Mouse (Mus musculus): ENCODE data around the gene Fbxo39. TPM values are rescaled to one million over a fixed set of nuclear protein-coding genes. Genes with fewer than 3 reads are reported as not detected.
"Not testable (repeated sequence)": the region's sequence is repeated elsewhere in the genome, so short reads cannot be mapped to it uniquely, and the experiment has no call there.

The Fbxo39 gene
- total RNA-seq, 2 experiments from 2014 or later = not detected

GRCm38 (mm10) chr11:72307461-72307860 is 6.8 kb upstream of the Fbxo39 start:
- intact Hi-C loops (cut with DNase I) = no loop called here
- peak; percentile 14 to 60 for DNase-seq (ENCODE audit: low spot score in 2 of 2)

- DNase-seq (ENCODE audit: low spot score in 2 of 2) = no peak
- intact Hi-C loops (cut with DNase I) = no loop called here
These were observed 5.3 kb upstream of the Fbxo39 start for GRCm38 (mm10) chr11:72308982-72309381.

DNA sequence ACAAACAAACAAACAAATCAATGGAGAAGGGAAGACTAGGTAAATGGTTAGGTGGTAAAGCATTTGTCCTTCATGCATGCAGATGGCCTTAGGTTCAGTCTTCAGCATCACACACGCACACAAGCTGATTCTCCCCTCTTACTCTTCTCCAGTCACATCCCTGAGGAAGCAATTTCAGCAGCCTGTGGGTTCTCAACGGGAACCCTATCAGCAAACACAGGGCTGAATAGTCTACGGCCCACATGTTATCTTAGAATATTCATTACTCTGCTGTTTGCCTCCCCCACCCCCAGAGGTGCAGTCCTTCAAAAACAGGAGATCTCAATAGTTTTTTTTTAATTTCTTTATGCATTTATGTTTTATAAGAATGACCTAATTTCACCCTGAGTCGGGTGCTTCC is 3.8 kb upstream of the Fbxo39 start:
- intact Hi-C loops (cut with DNase I) = loop anchor here (5.0 kb wide), 1 partner anchor 43 kb away; the partner anchor contains the start of gene Slc13a5
- no peak for DNase-seq (ENCODE audit: low spot score in 2 of 2)

DNA sequence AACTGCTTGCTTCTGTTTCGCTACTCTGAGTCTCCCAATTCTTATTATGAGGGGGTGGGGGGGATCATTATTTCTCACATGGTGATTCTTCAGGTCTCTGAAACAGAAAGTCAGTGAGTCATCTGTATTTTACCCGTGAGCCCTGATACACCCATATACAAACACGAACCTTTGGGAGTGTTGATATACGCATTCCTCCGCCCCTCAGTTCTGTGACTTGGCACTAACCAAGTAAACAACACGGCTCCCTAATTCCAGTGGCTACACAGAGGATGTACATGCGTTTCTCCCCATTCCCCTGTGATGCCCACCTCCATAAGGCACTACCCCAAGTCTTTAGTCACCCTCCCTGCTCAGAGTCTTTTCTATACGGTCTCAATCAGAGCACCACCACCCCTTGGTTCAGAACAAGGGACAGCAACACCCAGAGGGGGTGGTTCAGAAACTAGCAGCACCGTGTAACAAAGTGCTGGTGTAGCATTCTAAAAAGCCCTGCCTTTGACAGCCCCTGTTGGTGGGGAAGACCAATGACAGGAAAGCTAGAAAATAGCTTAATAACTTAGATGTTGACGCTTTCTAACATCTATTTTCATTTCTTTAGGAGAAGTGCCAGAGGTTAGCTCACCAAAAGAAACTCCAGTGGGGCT is 2.8 kb upstream of the Fbxo39 start:
- intact Hi-C loops (cut with DNase I) = loop anchor here (5.0 kb wide), 1 partner anchor 44 kb away; the partner anchor contains the start of gene Slc13a5
- DNase-seq (ENCODE audit: low spot score in 2 of 2) = no peak

- no peak for DNase-seq (ENCODE audit: low spot score in 2 of 2)
- intact Hi-C loops (cut with DNase I) = no loop called here
These were observed 3.8 kb downstream of the Fbxo39 start for GRCm38 (mm10) chr11:72318026-72318425.

DNA sequence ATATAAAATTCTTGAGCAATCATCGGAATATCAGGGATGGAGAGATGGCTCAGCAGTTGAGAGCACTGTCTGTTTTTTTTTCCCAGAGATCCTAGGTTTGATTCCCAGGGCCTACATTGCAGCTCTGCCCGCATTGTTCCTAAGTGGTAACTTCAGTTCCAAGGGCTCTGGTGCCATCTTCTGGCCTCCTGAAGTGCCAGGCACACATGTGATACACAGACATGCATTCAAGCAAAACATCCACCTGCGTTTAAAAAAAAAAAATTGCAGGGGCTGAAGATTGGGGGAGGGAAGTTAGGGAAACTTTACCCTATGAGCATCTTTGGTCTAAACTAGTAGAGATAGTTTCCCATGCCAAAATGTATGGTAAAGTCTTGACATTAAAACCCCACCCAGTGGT is 10.2 kb downstream of the Fbxo39 start:
- no peak for DNase-seq (ENCODE audit: low spot score in 2 of 2)
- intact Hi-C loops (cut with DNase I) = loop anchor here (2.0 kb wide), 1 partner anchor 100 kb away; no protein-coding TSS in a partner anchor

DNA sequence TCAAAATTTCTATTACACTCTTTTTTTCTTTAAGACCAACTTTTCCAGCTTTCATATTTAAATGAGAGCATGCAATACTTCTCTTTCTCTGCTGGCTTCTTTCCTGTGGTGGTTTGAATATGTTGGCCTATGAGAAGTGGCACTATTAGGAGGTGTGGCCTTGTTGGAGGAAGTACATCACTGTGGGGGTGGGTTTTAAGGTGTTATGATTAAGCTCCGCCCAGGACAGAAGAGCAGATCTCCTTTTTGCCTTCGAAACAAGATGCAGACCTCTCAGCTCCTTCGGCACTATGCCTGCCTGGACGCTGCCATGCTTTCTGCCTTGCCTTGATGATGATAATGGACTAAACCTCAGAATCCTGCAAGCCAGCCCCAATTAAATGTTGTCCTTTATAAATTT is 11.5 kb downstream of the Fbxo39 start:
- intact Hi-C loops (cut with DNase I) = loop anchor here (2.0 kb wide), 1 partner anchor 101 kb away; no protein-coding TSS in a partner anchor

GRCm38 (mm10) chr11:72332951-72333667 is 18.9 kb downstream of the Fbxo39 start:
- intact Hi-C loops (cut with DNase I) = no loop called here
- DNase-seq (ENCODE audit: low spot score in 2 of 2) = peak; percentile 32 to 89

More for the DNA sequence above, 11.5 kb downstream of the Fbxo39 start:
- no peak for DNase-seq (ENCODE audit: low spot score in 2 of 2)

DNA sequence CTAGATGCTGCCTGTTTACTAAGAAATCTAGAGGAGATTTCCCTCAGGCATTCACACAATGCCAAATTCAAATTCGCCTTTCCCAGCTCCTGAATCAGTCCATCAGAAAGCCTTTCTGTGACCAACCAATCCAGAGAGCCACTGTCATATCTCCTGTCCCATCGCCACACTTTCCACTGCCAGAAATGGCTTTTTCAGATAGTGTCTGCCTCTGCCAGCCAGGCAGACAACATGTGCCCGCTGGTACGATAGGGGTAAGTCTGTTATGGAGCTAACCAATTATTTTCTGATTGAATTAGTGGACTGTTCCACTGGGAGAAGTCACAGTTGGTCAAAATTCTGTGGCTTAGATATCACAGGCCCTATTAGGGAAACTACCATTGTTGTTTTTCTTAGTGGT is 20.4 kb downstream of the Fbxo39 start:
- intact Hi-C loops (cut with DNase I) = no loop called here
- DNase-seq (ENCODE audit: low spot score in 2 of 2) = no peak

DNA sequence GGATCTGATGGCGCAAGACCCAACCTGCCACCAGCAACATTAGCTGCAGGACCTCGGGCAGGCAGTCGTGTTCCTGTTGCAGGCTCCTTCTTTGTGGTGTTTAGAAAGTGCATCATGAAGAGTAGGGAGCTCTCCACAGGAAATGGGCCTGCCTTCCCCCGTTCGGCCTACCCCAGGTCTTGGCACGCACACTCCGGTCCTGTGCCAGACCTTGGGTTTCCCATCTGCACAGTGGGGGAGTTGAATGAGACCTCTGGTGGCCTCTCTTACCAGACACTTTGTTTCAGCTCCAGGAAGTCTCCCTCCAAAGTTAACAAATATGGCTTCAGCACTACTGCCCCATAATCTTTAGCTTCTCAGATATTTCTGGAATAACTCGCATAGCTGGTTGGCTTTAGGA is 22.5 kb downstream of the Fbxo39 start:
- no peak for DNase-seq (ENCODE audit: low spot score in 2 of 2)
- intact Hi-C loops (cut with DNase I) = no loop called here

GRCm38 (mm10) chr11:72338437-72338871 is 24.2 kb downstream of the Fbxo39 start:
- intact Hi-C loops (cut with DNase I) = no loop called here
- DNase-seq (ENCODE audit: low spot score in 2 of 2) = no peak

- intact Hi-C loops (cut with DNase I) = loop anchor here (5.0 kb wide), 2 partner anchors 117 to 223 kb away; no protein-coding TSS in a partner anchor
- no peak for DNase-seq (ENCODE audit: low spot score in 2 of 2)
These were observed 25.5 kb downstream of the Fbxo39 start for GRCm38 (mm10) chr11:72339716-72340115.

DNA sequence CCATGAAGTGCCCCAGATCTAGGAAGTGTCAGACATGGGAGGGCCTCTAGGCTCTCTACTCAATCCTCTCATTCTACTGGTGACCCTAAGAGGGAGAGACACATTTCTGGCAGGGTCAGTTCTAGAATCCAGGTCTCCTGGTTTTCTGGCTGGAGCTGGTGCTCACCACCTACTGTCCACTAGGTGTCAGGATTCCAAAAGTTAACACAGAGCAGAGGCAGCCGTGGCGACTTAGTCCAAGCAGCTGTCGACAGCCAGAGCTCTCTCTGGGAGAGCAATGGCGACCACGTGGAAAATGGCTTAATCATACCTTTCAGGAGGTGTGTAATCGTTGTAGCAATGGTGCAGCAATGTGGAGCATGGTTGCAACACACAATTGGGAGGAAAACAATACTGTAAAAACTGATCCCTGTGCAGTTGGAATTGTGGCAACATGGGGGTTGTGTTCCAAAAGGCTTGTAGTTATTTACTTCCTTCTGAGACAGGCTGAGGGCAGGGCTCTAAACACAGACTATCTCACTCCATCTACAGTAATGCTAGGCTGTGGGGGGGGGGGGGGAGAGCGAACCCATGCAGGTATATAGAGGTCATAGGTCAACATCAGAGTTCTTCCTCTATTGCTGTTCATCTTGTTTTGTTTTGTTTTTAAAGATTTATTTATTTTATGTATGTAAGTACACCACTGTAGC is 28.4 kb downstream of the Fbxo39 start:
- DNase-seq (ENCODE audit: low spot score in 2 of 2) = peak; percentile 74 to 75
- intact Hi-C loops (cut with DNase I) = loop anchor here (1.0 to 5.0 kb wide), 3 partner anchors 87 to 220 kb away; no protein-coding TSS in a partner anchor

DNA sequence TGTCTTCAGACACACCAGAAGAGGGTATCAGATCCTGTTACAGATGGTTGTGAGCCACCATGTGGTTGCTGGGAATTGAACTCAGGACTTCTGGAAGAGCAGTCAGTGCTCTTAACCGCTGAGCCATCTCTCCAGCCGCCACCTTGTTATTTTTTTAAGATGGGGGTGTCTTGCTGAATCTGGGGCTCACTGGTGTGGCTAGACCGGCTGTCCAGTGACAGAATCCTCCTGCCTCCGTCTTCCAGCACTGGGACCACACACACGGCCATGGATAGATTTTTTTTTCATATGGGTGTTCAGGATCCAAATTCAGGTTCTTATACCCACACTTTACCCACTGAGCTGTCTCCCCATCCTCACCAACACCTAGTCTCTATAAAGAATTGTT is 29.0 kb downstream of the Fbxo39 start:
- not testable (repeated sequence) for DNase-seq (ENCODE audit: low spot score in 2 of 2)
- intact Hi-C loops (cut with DNase I) = loop anchor here (1.0 to 5.0 kb wide), 3 partner anchors 86 to 219 kb away; no protein-coding TSS in a partner anchor

GRCm38 (mm10) chr11:72343904-72344303 is 29.7 kb downstream of the Fbxo39 start:
- intact Hi-C loops (cut with DNase I) = loop anchor here (1.0 to 5.0 kb wide), 3 partner anchors 85 to 218 kb away; no protein-coding TSS in a partner anchor
- peak; percentile 42 to 51 for DNase-seq (ENCODE audit: low spot score in 2 of 2)

DNA sequence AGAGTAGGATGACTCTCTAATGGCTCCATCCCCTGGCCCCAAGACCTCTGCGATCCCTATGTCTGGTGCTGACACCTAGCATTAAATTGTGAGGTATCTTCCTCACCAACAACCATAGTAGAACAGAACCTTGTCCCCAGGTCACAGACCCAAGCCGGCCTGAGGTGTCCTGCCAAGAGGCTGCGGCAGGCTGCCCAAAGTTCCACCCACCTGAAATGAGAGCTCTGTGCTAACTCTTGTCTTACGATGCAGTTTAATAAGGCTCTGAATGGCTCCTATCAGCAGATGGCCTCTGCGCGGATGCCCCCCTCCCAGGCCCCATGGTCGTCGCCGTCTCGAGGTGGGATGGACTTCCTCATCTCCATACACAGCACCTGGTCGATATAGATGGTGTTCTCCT is 30.2 kb downstream of the Fbxo39 start:
- intact Hi-C loops (cut with DNase I) = loop anchor here (5.0 kb wide), 2 partner anchors 122 to 218 kb away; no protein-coding TSS in a partner anchor
- no peak for DNase-seq (ENCODE audit: low spot score in 2 of 2)

GRCm38 (mm10) chr11:72348563-72348962 is 34.3 kb downstream of the Fbxo39 start:
- intact Hi-C loops (cut with DNase I) = no loop called here
- peak in 1 of 2 experiments; percentile 54 for DNase-seq (ENCODE audit: low spot score in 2 of 2)

DNA sequence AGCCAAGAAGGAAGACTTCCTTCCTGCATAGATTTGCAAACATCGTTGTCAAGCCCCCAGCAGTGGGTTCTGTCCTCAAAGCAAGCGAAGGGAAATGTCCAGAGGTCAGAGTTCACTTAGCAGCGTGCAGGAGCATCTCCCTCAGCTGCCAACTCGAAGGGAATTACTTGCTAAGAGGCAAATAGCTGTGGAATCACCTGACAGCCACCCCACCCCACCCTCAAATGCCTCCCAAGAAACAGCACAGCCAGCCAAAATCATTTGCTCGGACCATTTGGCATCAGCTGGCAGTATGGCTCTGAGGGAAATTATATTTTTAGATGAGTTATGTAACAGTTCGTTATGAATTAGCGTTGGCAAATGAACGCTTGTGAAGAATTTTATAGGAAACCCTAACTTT is 34.8 kb downstream of the Fbxo39 start:
- peak; percentile 49 to 54 for DNase-seq (ENCODE audit: low spot score in 2 of 2)
- intact Hi-C loops (cut with DNase I) = no loop called here

DNA sequence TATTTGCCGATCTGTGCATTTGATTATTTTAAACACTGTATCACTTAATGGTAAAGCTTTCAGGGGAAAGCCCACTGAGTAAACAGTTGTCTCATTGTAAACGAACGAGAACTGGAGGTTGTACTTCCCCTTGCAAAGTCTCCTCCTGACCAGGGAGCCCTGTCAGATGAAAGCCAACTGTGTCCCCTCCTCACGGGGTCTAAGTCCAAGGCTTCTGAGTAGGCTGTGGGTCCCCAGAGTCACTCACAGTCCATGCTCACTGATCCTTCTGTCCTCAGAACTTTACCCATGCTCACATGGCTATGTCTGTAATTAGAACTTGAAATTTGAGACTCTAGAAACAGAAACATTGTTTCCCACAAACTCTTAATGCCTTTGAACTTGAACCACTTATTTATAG is 35.4 kb downstream of the Fbxo39 start:
- intact Hi-C loops (cut with DNase I) = no loop called here
- DNase-seq (ENCODE audit: low spot score in 2 of 2) = no peak

DNA sequence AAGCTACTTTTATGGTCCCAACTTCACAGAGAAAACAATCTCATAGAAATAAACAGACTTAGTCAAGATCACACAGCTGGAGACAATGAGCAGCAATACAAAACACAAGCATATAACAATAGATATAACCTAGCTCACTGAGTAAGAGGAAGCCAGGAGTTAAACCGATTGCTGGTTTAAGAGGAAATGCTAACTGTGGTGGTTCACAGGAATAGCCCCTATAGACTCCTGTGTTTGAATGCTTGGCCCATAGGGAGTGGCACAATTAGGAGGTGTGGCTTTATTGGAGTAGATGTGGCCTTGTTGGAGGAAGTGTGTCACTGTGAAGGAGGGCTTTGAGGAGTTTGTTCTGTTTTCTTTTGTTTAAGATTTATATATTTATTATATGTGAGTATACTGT is 38.0 kb downstream of the Fbxo39 start:
- DNase-seq (ENCODE audit: low spot score in 2 of 2) = no peak
- intact Hi-C loops (cut with DNase I) = no loop called here

All from left cerebral cortex, postnatal 25 days (tissue).